Mouse (Mus musculus) midbrain, embryonic 15.5 days (tissue): Measurements from ENCODE around the gene Mapk3. TPM values are rescaled to one million over a fixed set of nuclear protein-coding genes. Genes with fewer than 3 reads are reported as not detected.
"Not testable (repeated sequence)": the region's sequence is repeated elsewhere in the genome, so short reads cannot be mapped to it uniquely, and the experiment has no call there.

Experiments used
- ATAC-seq: fragments of 200-750 bp; cut with Nextera tagmentation; replicated peaks from 2 replicates; pipeline ENCODE4 v1.8.0; 2017; ENCODE audit warnings: moderate TSS enrichment
- H3K27ac ChIP-seq: fragments of 300-500 bp; sonication (generic); 2 replicates; pipeline ENCODE4 v1.5.1; 2015; ENCODE audit warnings: mild to moderate bottlenecking, inconsistent platforms
- H3K27me3 ChIP-seq: fragments of 300-500 bp; sonication (generic); replicated peaks from 2 replicates; pipeline ENCODE4 v1.6.1; 2015; ENCODE audit warnings: inconsistent platforms
- H3K36me3 ChIP-seq: fragments of 300-500 bp; sonication (generic); replicated peaks from 2 replicates; pipeline ENCODE4 v1.6.1; 2015; ENCODE audit warnings: inconsistent platforms
- H3K4me1 ChIP-seq: fragments of 300-500 bp; sonication (generic); 2 replicates; pipeline ENCODE4 v1.6.1; 2015; ENCODE audit warnings: inconsistent platforms
- H3K4me2 ChIP-seq: fragments of 300-500 bp; sonication (generic); 2 replicates; pipeline ENCODE4 v1.6.1; 2015; ENCODE audit warnings: inconsistent platforms, mild to moderate bottlenecking, moderate library complexity
- H3K4me3 ChIP-seq: fragments of 300-500 bp; sonication (generic); 2 replicates; pipeline ENCODE4 v1.5.1; 2015; ENCODE audit warnings: mild to moderate bottlenecking, inconsistent platforms
- H3K9ac ChIP-seq: fragments of 300-500 bp; sonication (generic); 2 replicates; pipeline ENCODE4 v1.6.1; 2015; ENCODE audit warnings: mild to moderate bottlenecking, inconsistent platforms
- H3K9me3 ChIP-seq: fragments of 300-500 bp; sonication (generic); 2 replicates; pipeline ENCODE4 v1.6.1; 2016; ENCODE audit warnings: inconsistent platforms
- WGBS: fragments of 180-500 bp; shearing (Covaris S2); methylation state at CpG from one replicate; pipeline ENCODE4 v1.1.7; 2015; ENCODE audit warnings: mixed read lengths; 5-methylcytosine and 5-hydroxymethylcytosine counted together
- polyA plus RNA-seq: library from polyadenylated mRNA; unstranded; fragments of >200 nt; fragmentation: Nextera tagmentation; extraction: Ambion mirVana; gene quantifications from 2 replicates; pipeline ENCODE4 v1.2.1, GENCODE M21; 2015

The Mapk3 gene
- polyA plus RNA-seq: 110 and 111 TPM in 2 replicates

- H3K36me3 ChIP-seq: peaks cover 6% of the 10 kb centered on the region; the same call in 1 of the 2 replicates
- peaks cover 39% of the 10 kb centered on the region for H3K4me1 ChIP-seq
- no peaks in the 10 kb centered on the region for H3K9me3 ChIP-seq
- H3K4me2 ChIP-seq: peak within 1 kb of the TSS; percentile 78
- ATAC-seq: peak; percentile 67
- H3K4me3 ChIP-seq: peak within 1 kb of the TSS; percentile 77
- WGBS: 2% methylated on average over 34 of the region's 38 CpGs
- H3K27ac ChIP-seq: peak within 1 kb of the TSS; percentile 86
- peak within 1 kb of the TSS; percentile 80 for H3K9ac ChIP-seq
- H3K27me3 ChIP-seq: no peaks in the 10 kb centered on the region
Measured at GRCm38 (mm10) chr7:126759050-126759671, at the start of gene Mapk3. Mapk3 (plus strand) TSS chr7:126759601.

GRCm38 (mm10) chr7:126710266-126710665 lies 49.1 kb upstream of the Mapk3 start:
- H3K4me3 ChIP-seq: no peak overlapping the region
- H3K36me3 ChIP-seq: no peaks in the 10 kb centered on the region
- no peak overlapping the region for H3K9ac ChIP-seq
- no peak for ATAC-seq
- H3K4me2 ChIP-seq: no peak overlapping the region
- 70% methylated on average over 4 of the region's 4 CpGs for WGBS
- peaks cover 2% of the 10 kb centered on the region for H3K4me1 ChIP-seq
- H3K27me3 ChIP-seq: no peaks in the 10 kb centered on the region
- H3K9me3 ChIP-seq: no peaks in the 10 kb centered on the region
- H3K27ac ChIP-seq: no peak overlapping the region

DNA sequence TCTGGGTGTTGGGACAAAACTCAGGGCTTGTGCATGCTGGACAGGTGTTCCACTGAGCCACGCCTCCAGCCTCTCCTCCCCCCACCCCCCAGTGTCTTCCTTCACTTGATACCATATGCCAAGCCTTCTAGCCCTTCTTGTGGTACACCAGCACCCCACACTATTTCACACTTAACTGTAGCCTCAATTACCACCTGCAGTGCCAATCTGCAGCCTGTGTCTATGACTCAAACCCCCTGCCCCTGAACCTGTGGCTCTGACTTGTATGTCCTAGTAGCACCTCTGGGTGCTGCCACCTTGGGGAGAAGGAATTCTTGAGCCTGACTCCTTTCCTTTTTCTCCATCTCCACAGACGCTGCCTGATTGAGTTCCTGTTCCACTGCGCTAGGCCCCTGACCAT lies 47.5 kb upstream of the Mapk3 start:
- ATAC-seq: no peak
- no peaks in the 10 kb centered on the region for H3K36me3 ChIP-seq
- H3K9ac ChIP-seq: no peak overlapping the region
- H3K4me1 ChIP-seq: no peaks in the 10 kb centered on the region
- H3K4me2 ChIP-seq: no peak overlapping the region
- H3K27ac ChIP-seq: no peak overlapping the region
- H3K4me3 ChIP-seq: no peak overlapping the region
- WGBS: 88% methylated on average over 3 of the region's 3 CpGs
- no peaks in the 10 kb centered on the region for H3K27me3 ChIP-seq
- no peaks in the 10 kb centered on the region for H3K9me3 ChIP-seq

- ATAC-seq: no peak
- WGBS: 81% methylated on average over 4 of the region's 4 CpGs
- H3K9me3 ChIP-seq: no peaks in the 10 kb centered on the region
- H3K27ac ChIP-seq: no peak overlapping the region
- no peaks in the 10 kb centered on the region for H3K36me3 ChIP-seq
- no peak overlapping the region for H3K9ac ChIP-seq
- H3K27me3 ChIP-seq: no peaks in the 10 kb centered on the region
- no peak overlapping the region for H3K4me3 ChIP-seq
- H3K4me1 ChIP-seq: no peaks in the 10 kb centered on the region
- no peak overlapping the region for H3K4me2 ChIP-seq
Measured at GRCm38 (mm10) chr7:126715679-126716078, 43.7 kb upstream of the Mapk3 start.

GRCm38 (mm10) chr7:126717566-126717965 lies 41.8 kb upstream of the Mapk3 start:
- Histone ChIP-seq H3K27ac (no peak overlapping the region), H3K36me3 (no peaks in the 10 kb centered on the region), H3K4me1 (no peaks in the 10 kb centered on the region), H3K9me3 (no peaks in the 10 kb centered on the region), H3K27me3 (no peaks in the 10 kb centered on the region), H3K9ac (no peak overlapping the region), H3K4me3 (no peak overlapping the region), H3K4me2 (no peak overlapping the region)
- 91% methylated on average over 3 of the region's 3 CpGs for WGBS
- ATAC-seq: no peak

- no peaks in the 10 kb centered on the region for H3K9me3 ChIP-seq
- no peaks in the 10 kb centered on the region for H3K4me1 ChIP-seq
- H3K9ac ChIP-seq: no peak overlapping the region
- H3K36me3 ChIP-seq: no peaks in the 10 kb centered on the region
- no peak overlapping the region for H3K4me3 ChIP-seq
- no peak for ATAC-seq
- no peak overlapping the region for H3K4me2 ChIP-seq
- no peaks in the 10 kb centered on the region for H3K27me3 ChIP-seq
- WGBS: 95% methylated on average over 5 of the region's 5 CpGs
- H3K27ac ChIP-seq: no peak overlapping the region
Measured at GRCm38 (mm10) chr7:126718787-126719337, 40.5 kb upstream of the Mapk3 start.

- no peaks in the 10 kb centered on the region for H3K9me3 ChIP-seq
- H3K4me2 ChIP-seq: no peak overlapping the region
- no peaks in the 10 kb centered on the region for H3K4me1 ChIP-seq
- 90% methylated on average over 13 of the region's 13 CpGs for WGBS
- no peak overlapping the region for H3K9ac ChIP-seq
- no peak overlapping the region for H3K27ac ChIP-seq
- no peak for ATAC-seq
- H3K4me3 ChIP-seq: no peak overlapping the region
- no peaks in the 10 kb centered on the region for H3K36me3 ChIP-seq
- no peaks in the 10 kb centered on the region for H3K27me3 ChIP-seq
Measured at GRCm38 (mm10) chr7:126721635-126722034, 37.8 kb upstream of the Mapk3 start.

DNA sequence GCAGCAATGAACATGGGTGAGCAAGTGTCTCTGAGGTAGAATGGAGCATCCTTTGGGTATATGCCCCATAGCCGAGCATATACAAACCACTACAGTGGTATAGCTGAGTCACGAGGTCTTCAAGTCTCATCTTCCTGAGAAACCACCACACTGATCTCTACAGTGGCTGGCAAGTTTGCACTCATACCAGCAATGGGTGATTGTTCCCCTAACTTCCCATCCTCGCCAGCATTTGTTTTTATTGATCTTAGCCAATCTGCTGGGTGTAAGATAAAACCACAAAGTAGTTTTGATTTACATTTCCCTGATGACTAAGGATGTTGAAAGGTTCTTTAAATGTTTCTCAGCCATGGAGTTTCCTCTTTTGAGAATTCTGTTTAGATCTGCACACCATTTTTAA lies 34.3 kb upstream of the Mapk3 start:
- no peak overlapping the region for H3K4me3 ChIP-seq
- no peak overlapping the region for H3K4me2 ChIP-seq
- H3K27ac ChIP-seq: no peak overlapping the region
- no peaks in the 10 kb centered on the region for H3K27me3 ChIP-seq
- H3K36me3 ChIP-seq: no peaks in the 10 kb centered on the region
- no peaks in the 10 kb centered on the region for H3K9me3 ChIP-seq
- no peaks in the 10 kb centered on the region for H3K4me1 ChIP-seq
- 63% methylated on average over 3 of the region's 3 CpGs for WGBS
- no peak for ATAC-seq
- H3K9ac ChIP-seq: no peak overlapping the region

DNA sequence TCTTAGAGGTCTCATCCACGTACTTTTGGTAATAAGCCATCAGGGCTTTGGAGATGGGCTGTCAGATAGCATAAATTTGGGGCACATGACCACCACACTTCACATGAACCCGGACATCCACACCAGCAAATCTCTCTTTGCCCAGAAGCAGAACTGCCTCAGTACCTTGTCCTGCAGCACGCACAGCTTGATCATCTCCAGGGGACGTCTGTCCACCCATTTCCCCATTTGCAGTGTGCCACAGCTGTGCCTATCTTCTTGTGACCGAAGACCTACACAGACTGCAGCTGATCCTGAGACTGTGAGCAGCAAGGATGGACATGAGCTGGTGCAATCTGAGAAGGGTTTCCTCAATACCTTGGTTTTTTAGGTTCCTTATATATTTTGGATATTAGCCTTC lies 33.7 kb upstream of the Mapk3 start:
- H3K9me3 ChIP-seq: no peaks in the 10 kb centered on the region
- WGBS: 85% methylated on average over 5 of the region's 5 CpGs
- H3K4me1 ChIP-seq: no peaks in the 10 kb centered on the region
- ATAC-seq: no peak
- H3K27me3 ChIP-seq: no peaks in the 10 kb centered on the region
- no peak overlapping the region for H3K4me3 ChIP-seq
- H3K4me2 ChIP-seq: no peak overlapping the region
- H3K27ac ChIP-seq: no peak overlapping the region
- H3K9ac ChIP-seq: no peak overlapping the region
- H3K36me3 ChIP-seq: no peaks in the 10 kb centered on the region

DNA sequence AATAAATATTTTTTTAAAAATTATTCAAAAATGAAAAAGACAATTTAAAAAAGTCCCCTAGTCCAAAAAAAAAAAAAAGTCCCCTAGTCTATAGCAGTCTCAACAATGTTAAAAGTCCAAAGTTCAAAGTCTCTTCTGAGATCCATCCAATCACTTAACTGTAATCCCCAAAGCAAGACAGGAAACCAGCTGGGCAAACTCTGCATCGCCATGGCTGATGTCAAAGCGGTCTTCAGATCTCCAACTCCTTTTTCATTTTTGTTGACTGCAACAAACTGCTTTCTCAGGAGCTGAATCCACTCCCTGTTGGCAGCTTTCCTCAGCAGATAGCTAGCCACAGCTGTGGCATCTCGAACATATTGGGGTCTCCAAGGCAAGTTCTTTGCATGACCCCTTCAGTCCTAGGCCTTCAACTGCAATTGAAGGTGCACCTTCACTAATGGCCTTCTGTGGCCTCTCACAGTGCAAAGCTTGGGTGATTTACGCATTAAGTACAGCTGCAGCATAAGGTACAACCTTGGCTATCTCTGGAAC lies 29.1 kb upstream of the Mapk3 start:
- H3K9me3 ChIP-seq, H3K27ac ChIP-seq, H3K36me3 ChIP-seq, H3K4me1 ChIP-seq, H3K9ac ChIP-seq, H3K4me2 ChIP-seq, H3K27me3 ChIP-seq, H3K4me3 ChIP-seq, ATAC-seq: not testable (repeated sequence)
- 82% methylated on average over 4 of the region's 4 CpGs for WGBS

DNA sequence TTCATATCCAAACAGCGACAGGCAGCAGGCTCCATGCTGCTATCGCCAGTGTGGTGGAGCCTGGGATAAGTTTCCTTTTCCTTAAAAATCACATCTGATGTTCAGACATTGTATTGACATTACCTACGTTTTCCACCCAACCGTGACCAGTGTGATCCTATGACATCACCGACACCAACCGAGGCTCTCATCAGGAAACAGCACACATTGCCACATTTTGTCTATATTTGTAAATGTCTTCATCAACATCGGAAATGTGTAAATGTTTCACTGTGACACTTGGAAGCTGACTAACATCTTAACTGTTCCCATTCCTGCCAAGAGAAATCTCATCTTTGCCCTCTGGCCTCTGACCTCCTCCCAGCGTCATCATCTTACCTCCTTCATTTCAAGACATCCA lies 23.3 kb upstream of the Mapk3 start:
- Histone ChIP-seq H3K4me1 (no peaks in the 10 kb centered on the region), H3K9me3 (no peaks in the 10 kb centered on the region), H3K4me3 (no peak overlapping the region), H3K9ac (no peak overlapping the region), H3K4me2 (no peak overlapping the region), H3K27me3 (no peaks in the 10 kb centered on the region), H3K27ac (no peak overlapping the region), H3K36me3 (no peaks in the 10 kb centered on the region)
- WGBS: 81% methylated on average over 8 of the region's 8 CpGs
- ATAC-seq: no peak

DNA sequence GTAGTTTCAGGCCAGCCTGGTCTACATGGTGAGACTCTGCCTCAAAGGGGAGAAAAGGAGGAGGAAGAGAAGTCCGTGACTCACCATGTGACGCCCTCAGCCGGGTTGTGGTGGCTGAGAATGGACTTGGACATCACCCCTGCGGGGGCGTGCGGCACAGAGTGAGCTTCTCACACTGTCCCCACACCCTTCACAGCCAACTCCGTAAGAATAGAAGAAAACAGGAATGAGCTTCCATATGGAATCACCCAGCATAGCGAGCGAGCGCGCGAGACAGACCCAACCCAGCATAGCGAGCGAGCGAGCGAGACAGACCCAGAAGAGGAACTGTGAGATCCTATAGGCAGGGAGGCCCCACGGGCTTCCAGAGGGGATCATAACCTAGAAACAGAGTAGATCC lies 19.9 kb upstream of the Mapk3 start:
- ATAC-seq: no peak
- Histone ChIP-seq H3K4me1 (no peaks in the 10 kb centered on the region), H3K27me3 (no peaks in the 10 kb centered on the region), H3K4me2 (no peak overlapping the region), H3K27ac (no peak overlapping the region), H3K9ac (no peak overlapping the region), H3K4me3 (no peak overlapping the region), H3K9me3 (no peaks in the 10 kb centered on the region), H3K36me3 (no peaks in the 10 kb centered on the region)
- WGBS: 81% methylated on average over 17 of the region's 17 CpGs

GRCm38 (mm10) chr7:126740132-126740735 lies 19.2 kb upstream of the Mapk3 start:
- no peaks in the 10 kb centered on the region for H3K9me3 ChIP-seq
- no peaks in the 10 kb centered on the region for H3K27me3 ChIP-seq
- no peaks in the 10 kb centered on the region for H3K36me3 ChIP-seq
- H3K4me1 ChIP-seq: no peaks in the 10 kb centered on the region
- no peak overlapping the region for H3K4me3 ChIP-seq
- 66% methylated on average over 13 of the region's 13 CpGs for WGBS
- ATAC-seq: no peak
- H3K9ac ChIP-seq: no peak overlapping the region
- no peak overlapping the region for H3K27ac ChIP-seq
- H3K4me2 ChIP-seq: no peak overlapping the region
